Mouse (Mus musculus): ENCODE data around the gene Cuta. TPM values are rescaled to one million over a fixed set of nuclear protein-coding genes. Genes with fewer than 3 reads are reported as not detected.

Cuta gene
- total RNA-seq, 2 experiments from 2014 or later = 102 to 105 TPM

- intact Hi-C loops (cut with DNase I) = no loop called here
- DNase-seq = no peak
Measured at GRCm38 (mm10) chr17:26894342-26894741, 45.0 kb downstream of the Cuta start.

- no peak for DNase-seq
- intact Hi-C loops (cut with DNase I) = no loop called here
Measured at GRCm38 (mm10) chr17:26893492-26893891, 45.9 kb downstream of the Cuta start.

GRCm38 (mm10) chr17:26892635-26893375 lies 46.6 kb downstream of the Cuta start:
- intact Hi-C loops (cut with DNase I) = no loop called here
- DNase-seq = peak; percentile 61 to 73

- peak in 1 of 2 experiments; percentile 48 for DNase-seq
Measured at GRCm38 (mm10) chr17:26887926-26888325, 51.4 kb downstream of the Cuta start.

GRCm38 (mm10) chr17:26886047-26886749 lies 53.2 kb downstream of the Cuta start:
- DNase-seq = peak; percentile 91 to 93
- intact Hi-C loops (cut with DNase I) = loop anchor here (1.0 to 5.0 kb wide), 2 partner anchors 44 to 226 kb away; no protein-coding TSS in a partner anchor

More at GRCm38 (mm10) chr17:26887926-26888325, 51.4 kb downstream of the Cuta start:
- intact Hi-C loops (cut with DNase I) = loop anchor here (5.0 kb wide), 1 partner anchor 46 kb away; no protein-coding TSS in a partner anchor

- intact Hi-C loops (cut with DNase I) = loop anchor here (1.0 to 5.0 kb wide), 5 partner anchors 16 to 423 kb away; no protein-coding TSS in a partner anchor
- peak; percentile 91 to 93 for DNase-seq
Measured at GRCm38 (mm10) chr17:26884995-26885926, 54.1 kb downstream of the Cuta start.

Small RNA genes within 50 kb of the gene (microRNA-seq; reads per million reads assigned to microRNA genes)
- gene Gm27775 = 0 reads per million in 2 experiments
- 0.35 to 0.95 reads per million in 2 experiments for gene Mir3083
- gene Mir6968 = 0.24 to 0.70 reads per million in 2 experiments

Other genes with a start within 250 kb of the Cuta start
- 10 to 100 TPM; 31.8 to 36.0 TPM for gene Crebrf, start 223.9 kb downstream of the Cuta start, total RNA-seq (2021)
- 10 to 100 TPM; 35.7 to 38.2 TPM for gene Bnip1, start 158.5 kb downstream of the Cuta start, total RNA-seq (2021)
- gene Nkx2-5, start 94.6 kb downstream of the Cuta start, total RNA-seq (2021) = 10 to 100 TPM; 77.5 to 93.1 TPM
- 1 to 10 TPM; 3.9 to 4.1 TPM for gene Kifc5b, start 22.5 kb downstream of the Cuta start, total RNA-seq (2021)
- gene Phf1, start 6.5 kb downstream of the Cuta start, total RNA-seq (2021) = 10 to 100 TPM; 10.1 to 12.4 TPM
- 10 to 100 TPM in 1 of 2 experiments, 1 to 10 TPM in 1; 9.3 to 10.8 TPM for gene Syngap1, start 1.7 kb upstream of the Cuta start, total RNA-seq (2021)
- 1 to 10 TPM; 2.7 to 4.9 TPM for gene Zbtb9, start 33.6 kb upstream of the Cuta start, total RNA-seq (2021)
- 10 to 100 TPM; 40.4 to 43.2 TPM for gene Bak1, start 89.4 kb upstream of the Cuta start, total RNA-seq (2021)
- 1 to 10 TPM; 8.0 to 9.0 TPM for gene Itpr3, start 117.7 kb upstream of the Cuta start, total RNA-seq (2021)
- 100 to 1,000 TPM; 278 to 279 TPM for gene Uqcc2, start 194.3 kb upstream of the Cuta start, total RNA-seq (2021)
- 1 to 10 TPM; 9.2 to 10.0 TPM for gene Ip6k3, start 228.2 kb upstream of the Cuta start, total RNA-seq (2021)

Data from heart, postnatal 10 days (tissue).